Mouse (Mus musculus) lung, postnatal 10 days (tissue): ENCODE results near the gene Vmn1r78.
"Not testable (repeated sequence)": the region's sequence is repeated elsewhere in the genome, so short reads cannot be mapped to it uniquely, and the experiment has no call there.

Source experiments
- DNase-seq: peaks from one replicate; pipeline ENCODE4 v3.0.0; 2021

Vmn1r78 gene

GRCm38 (mm10) chr7:12149957-12150356 is at the start of gene Vmn1r78:
TSS of gene Vmn1r78 (plus strand) at chr7:12150257.
- no peak for DNase-seq

- not testable (repeated sequence) for DNase-seq
These were observed 6.4 kb downstream of the Vmn1r78 start for GRCm38 (mm10) chr7:12156463-12156862.

GRCm38 (mm10) chr7:12170979-12171378 is 20.9 kb downstream of the Vmn1r78 start, which contains the start of gene Vmn1r79:
TSS of gene Vmn1r79 (plus strand) at chr7:12171279.
- DNase-seq = not testable (repeated sequence)

- DNase-seq = not testable (repeated sequence)
These were observed 22.9 kb downstream of the Vmn1r78 start for GRCm38 (mm10) chr7:12172926-12173325.

- DNase-seq = no peak
These were observed 38.9 kb downstream of the Vmn1r78 start, which contains the start of gene Vmn1r80 for GRCm38 (mm10) chr7:12188986-12189385. TSS of gene Vmn1r80 (plus strand) at chr7:12189286.

GRCm38 (mm10) chr7:12204141-12204540 is 54.1 kb downstream of the Vmn1r78 start:
- DNase-seq = no peak
